Mouse (Mus musculus) intestine, embryonic 16.5 days (tissue): ENCODE measurements around the gene Rbfox3. TPM values are rescaled to one million over a fixed set of nuclear protein-coding genes. Genes with fewer than 3 reads are reported as not detected.

Source experiments
- ATAC-seq: fragments of 200-750 bp; cut with Nextera tagmentation; 2 replicates; pipeline ENCODE4 v1.8.0; 2017; ENCODE audit warnings: moderate TSS enrichment, moderate library complexity
- H3K27ac ChIP-seq: fragments of 300-500 bp; sonication (generic); 2 replicates; pipeline ENCODE4 v1.5.1; 2014; ENCODE audit warnings: mild to moderate bottlenecking, low read length
- H3K27me3 ChIP-seq: fragments of 300-500 bp; sonication (generic); replicated peaks from 2 replicates; pipeline ENCODE4 v1.6.1; 2014; ENCODE audit warnings: low read length, control low read depth, mixed read lengths; ENCODE audit not compliant: control insufficient read depth, insufficient read depth
- H3K36me3 ChIP-seq: fragments of 300-500 bp; sonication (generic); 2 replicates; pipeline ENCODE4 v1.6.1; 2014; ENCODE audit warnings: low read length, control low read depth; ENCODE audit not compliant: control insufficient read depth, insufficient read depth
- H3K4me1 ChIP-seq: fragments of 300-500 bp; sonication (generic); 2 replicates; pipeline ENCODE4 v1.6.1; 2014; ENCODE audit warnings: low read length, control low read depth, mixed read lengths; ENCODE audit not compliant: control insufficient read depth, insufficient read depth
- H3K4me2 ChIP-seq: fragments of 300-500 bp; sonication (generic); 2 replicates; pipeline ENCODE4 v1.6.1; 2014; ENCODE audit warnings: low read depth, low read length, control low read depth
- H3K4me3 ChIP-seq: fragments of 300-500 bp; sonication (generic); 2 replicates; pipeline ENCODE4 v1.5.1; 2014; ENCODE audit warnings: mild to moderate bottlenecking, low read length
- H3K9ac ChIP-seq: fragments of 300-500 bp; sonication (generic); 2 replicates; pipeline ENCODE4 v1.6.1; 2014; ENCODE audit warnings: low read depth, low read length
- H3K9me3 ChIP-seq: fragments of 300-500 bp; sonication (generic); 2 replicates; pipeline ENCODE4 v1.6.1; 2016; ENCODE audit warnings: low read length, control low read depth; ENCODE audit not compliant: control insufficient read depth
- WGBS: fragments of 180-500 bp; shearing (Covaris S2); extraction: QIAGEN DNeasy Blood & Tissue Kit; methylation state at CpG from one replicate; pipeline ENCODE4 v1.1.7; 2014; 5-methylcytosine and 5-hydroxymethylcytosine counted together
- polyA plus RNA-seq: library from polyadenylated mRNA; unstranded; fragments of >200 nt; fragmentation: Nextera tagmentation; extraction: Ambion mirVana; gene quantifications from 2 replicates; pipeline ENCODE4 v1.2.1, GENCODE M21; 2015

Gene Rbfox3
- polyA plus RNA-seq, 1 experiment from 2014 or later, result 0.98 TPM

- peak; percentile 36 for ATAC-seq
- H3K4me2 ChIP-seq, result peak overlapping the region; percentile 66; the same call in 1 of the 2 replicates
- peak overlapping the region; percentile 64 for H3K27ac ChIP-seq
- 0 out of 2 replicates have a peak overlapping the region, but pooled peaks have one; percentile 2 for H3K4me3 ChIP-seq
- H3K36me3 ChIP-seq, result peaks cover 4% of the 10 kb centered on the region; the same call in 1 of the 2 replicates
- peak overlapping the region; percentile 43 for H3K9ac ChIP-seq
- H3K9me3 ChIP-seq, result no peaks in the 10 kb centered on the region
- 51% methylated on average over 7 of the region's 7 CpGs for WGBS
- H3K27me3 ChIP-seq, result no peaks in the 10 kb centered on the region
- H3K4me1 ChIP-seq, result peaks cover 41% of the 10 kb centered on the region
Measured at GRCm38 (mm10) chr11:118475496-118476083, 435.8 kb downstream of the Rbfox3 start.

GRCm38 (mm10) chr11:118473842-118474500, 437.4 kb downstream of the Rbfox3 start:
- ATAC-seq, result no peak
- 67% methylated on average over 6 of the region's 6 CpGs for WGBS
- Histone ChIP-seq H3K36me3 (no peaks in the 10 kb centered on the region), H3K27ac (no peak overlapping the region), H3K9ac (no peak overlapping the region), H3K27me3 (no peaks in the 10 kb centered on the region), H3K4me3 (no peak overlapping the region), H3K9me3 (no peaks in the 10 kb centered on the region), H3K4me1 (peaks cover 48% of the 10 kb centered on the region), H3K4me2 (no peak overlapping the region)

- H3K9me3 ChIP-seq, result no peaks in the 10 kb centered on the region
- WGBS, result 38% methylated on average over 1 of the region's 1 CpGs
- ATAC-seq, result no peak
Measured at GRCm38 (mm10) chr11:118473161-118473560, 438.2 kb downstream of the Rbfox3 start.

GRCm38 (mm10) chr11:118471676-118472075, 439.7 kb downstream of the Rbfox3 start:
- ATAC-seq, result no peak
- Histone ChIP-seq H3K9ac (no peak overlapping the region), H3K4me3 (no peak overlapping the region), H3K4me2 (no peak overlapping the region), H3K4me1 (peaks cover 36% of the 10 kb centered on the region), H3K9me3 (no peaks in the 10 kb centered on the region), H3K27ac (peak overlapping the region; percentile 50), H3K36me3 (no peaks in the 10 kb centered on the region), H3K27me3 (no peaks in the 10 kb centered on the region)
- 67% methylated on average over 13 of the region's 13 CpGs for WGBS

More at GRCm38 (mm10) chr11:118473161-118473560, 438.2 kb downstream of the Rbfox3 start:
- H3K4me1 ChIP-seq, result peaks cover 45% of the 10 kb centered on the region
- H3K4me3 ChIP-seq, result no peak overlapping the region
- no peak overlapping the region for H3K9ac ChIP-seq
- no peak overlapping the region for H3K4me2 ChIP-seq
- no peaks in the 10 kb centered on the region for H3K36me3 ChIP-seq
- H3K27ac ChIP-seq, result peak overlapping the region; percentile 30; the same call in 1 of the 2 replicates
- H3K27me3 ChIP-seq, result no peaks in the 10 kb centered on the region

- H3K9ac ChIP-seq, result peak overlapping the region; percentile 64
- no peaks in the 10 kb centered on the region for H3K27me3 ChIP-seq
- H3K36me3 ChIP-seq, result no peaks in the 10 kb centered on the region
- peak; percentile 83 for ATAC-seq
- no peaks in the 10 kb centered on the region for H3K9me3 ChIP-seq
- H3K4me3 ChIP-seq, result peak overlapping the region; percentile 32
- 9% methylated on average over 12 of the region's 12 CpGs for WGBS
- peak overlapping the region; percentile 59 for H3K4me2 ChIP-seq
- peak overlapping the region; percentile 99 for H3K27ac ChIP-seq
- peaks cover 35% of the 10 kb centered on the region for H3K4me1 ChIP-seq
Measured at GRCm38 (mm10) chr11:118470234-118470966, 441.0 kb downstream of the Rbfox3 start.

GRCm38 (mm10) chr11:118469509-118470160, 441.8 kb downstream of the Rbfox3 start:
- peak; percentile 79 for ATAC-seq
- H3K9me3 ChIP-seq, result no peaks in the 10 kb centered on the region
- H3K4me3 ChIP-seq, result peak overlapping the region; percentile 32
- H3K27ac ChIP-seq, result peak overlapping the region; percentile 99
- no peaks in the 10 kb centered on the region for H3K27me3 ChIP-seq
- H3K36me3 ChIP-seq, result no peaks in the 10 kb centered on the region
- 56% methylated on average over 10 of the region's 10 CpGs for WGBS
- H3K4me1 ChIP-seq, result peaks cover 27% of the 10 kb centered on the region
- peak overlapping the region; percentile 59 for H3K4me2 ChIP-seq
- peak overlapping the region; percentile 64 for H3K9ac ChIP-seq

GRCm38 (mm10) chr11:118467441-118468035, 443.9 kb downstream of the Rbfox3 start:
- Histone ChIP-seq H3K9me3 (no peaks in the 10 kb centered on the region), H3K36me3 (no peaks in the 10 kb centered on the region), H3K27me3 (no peaks in the 10 kb centered on the region), H3K9ac (no peak overlapping the region), H3K27ac (peak overlapping the region; percentile 89), H3K4me3 (no peak overlapping the region), H3K4me1 (peaks cover 18% of the 10 kb centered on the region), H3K4me2 (no peak overlapping the region)
- WGBS, result 47% methylated on average over 11 of the region's 11 CpGs
- peak; percentile 73 for ATAC-seq

- no peak for ATAC-seq
- 64% methylated on average over 6 of the region's 6 CpGs for WGBS
Measured at GRCm38 (mm10) chr11:118460280-118460679, 451.1 kb downstream of the Rbfox3 start.

More at GRCm38 (mm10) chr11:118460280-118460679, 451.1 kb downstream of the Rbfox3 start:
- H3K4me3 ChIP-seq, result no peak overlapping the region
- no peaks in the 10 kb centered on the region for H3K36me3 ChIP-seq
- no peaks in the 10 kb centered on the region for H3K27me3 ChIP-seq
- no peak overlapping the region for H3K9ac ChIP-seq
- H3K4me2 ChIP-seq, result no peak overlapping the region
- H3K27ac ChIP-seq, result no peak overlapping the region
- H3K9me3 ChIP-seq, result 0 out of 2 replicates have a peak, but pooled peaks cover 3% of the 10 kb centered on the region
- H3K4me1 ChIP-seq, result peaks cover 8% of the 10 kb centered on the region
